Mouse (Mus musculus) ovary, postnatal 14 days (tissue): ENCODE results near the gene Olfr1047.
"Not testable (repeated sequence)": the region's sequence is repeated elsewhere in the genome, so short reads cannot be mapped to it uniquely, and the experiment has no call there.

Source experiments
- DNase-seq: peaks from one replicate; pipeline ENCODE4 v3.0.0; 2022; ENCODE audit warnings: low spot score

Olfr1047 gene

GRCm38 (mm10) chr2:86231301-86231700, at the start of gene Olfr1047:
TSS of gene Olfr1047 (minus strand) at chr2:86231401.
- no peak for DNase-seq

- DNase-seq, result not testable (repeated sequence)
These were observed 47.8 kb upstream of the Olfr1047 start, which contains the start of gene Olfr1051 for GRCm38 (mm10) chr2:86278988-86279387. TSS of gene Olfr1051 (minus strand) at chr2:86279088.

- not testable (repeated sequence) for DNase-seq
These were observed 27.0 kb upstream of the Olfr1047 start, which contains the start of gene Olfr1049 for GRCm38 (mm10) chr2:86258228-86258627. TSS of gene Olfr1049 (minus strand) at chr2:86258328.

DNA sequence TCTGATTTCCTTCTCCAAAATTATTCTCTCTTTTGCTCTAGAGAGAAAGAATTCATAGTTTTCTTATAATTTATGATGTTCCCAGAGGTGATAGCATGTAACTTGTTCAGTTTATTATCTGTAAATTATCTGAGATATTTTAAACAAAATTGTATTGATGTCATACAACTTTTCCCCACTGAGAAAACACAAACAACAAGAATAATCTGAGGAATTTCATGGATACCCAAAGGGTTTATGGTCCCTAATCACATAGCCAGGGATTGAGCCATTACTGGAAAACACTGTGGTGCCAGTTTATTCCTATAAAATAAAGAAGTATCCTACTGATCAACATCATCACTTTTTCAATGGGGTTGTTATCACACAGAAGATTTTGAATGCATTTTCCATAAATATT, 9.0 kb upstream of the Olfr1047 start, which contains the start of gene Olfr1048:
Gene Olfr1048, minus strand, starts transcription at position 101 of the 400 bp plus-strand sequence.
- no peak for DNase-seq

- DNase-seq, result no peak
These were observed 12.0 kb downstream of the Olfr1047 start, which contains the start of gene Olfr1046 for GRCm38 (mm10) chr2:86219214-86219613. TSS of gene Olfr1046 (minus strand) at chr2:86219314.

- DNase-seq, result no peak
These were observed 28.3 kb downstream of the Olfr1047 start, which contains the start of gene Olfr1045 for GRCm38 (mm10) chr2:86202909-86203308. TSS of gene Olfr1045 (minus strand) at chr2:86203009.

DNA sequence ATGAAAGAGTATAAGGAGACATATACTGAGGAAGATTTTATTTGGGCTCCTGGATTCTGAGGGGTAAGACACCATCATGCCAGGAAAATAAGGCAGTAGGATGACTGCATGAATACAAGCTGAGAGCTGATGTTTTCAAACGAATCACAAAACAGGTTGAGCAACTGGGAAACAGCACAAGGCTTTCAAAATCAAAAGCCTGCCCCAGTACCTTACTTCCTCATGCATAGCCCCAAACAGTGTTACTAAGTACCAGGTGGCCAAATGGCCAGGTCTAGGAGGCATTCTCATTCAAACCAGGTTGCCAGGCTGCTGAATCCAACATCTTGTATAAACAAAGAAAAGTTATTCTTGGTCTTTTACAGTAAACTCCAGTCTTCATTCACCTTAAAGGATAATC, 35.3 kb downstream of the Olfr1047 start:
- no peak for DNase-seq

DNA sequence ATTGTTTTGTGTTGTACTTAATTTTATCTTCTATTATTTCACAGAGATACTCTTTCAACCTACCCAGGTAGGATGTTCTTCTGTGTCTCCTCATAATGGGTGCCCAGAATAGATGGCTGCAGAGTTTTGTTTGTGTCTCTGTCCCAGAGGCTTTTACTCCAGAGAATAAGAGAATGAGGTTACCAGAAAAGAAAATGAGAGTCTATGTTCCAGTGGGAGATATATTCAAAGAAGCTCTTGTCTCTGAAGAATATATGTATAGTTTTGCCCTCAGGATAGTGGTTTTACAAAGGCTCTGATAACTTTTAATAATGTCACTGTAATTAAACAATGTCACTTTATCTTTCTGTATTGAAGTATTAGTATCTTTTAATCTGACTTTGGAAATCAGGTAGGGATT, 45.6 kb downstream of the Olfr1047 start, which contains the start of gene Olfr52:
Gene Olfr52, minus strand, starts transcription at position 101 of the 400 bp plus-strand sequence.
- no peak for DNase-seq

GRCm38 (mm10) chr2:86179950-86180349, 51.3 kb downstream of the Olfr1047 start:
- DNase-seq, result no peak

DNA sequence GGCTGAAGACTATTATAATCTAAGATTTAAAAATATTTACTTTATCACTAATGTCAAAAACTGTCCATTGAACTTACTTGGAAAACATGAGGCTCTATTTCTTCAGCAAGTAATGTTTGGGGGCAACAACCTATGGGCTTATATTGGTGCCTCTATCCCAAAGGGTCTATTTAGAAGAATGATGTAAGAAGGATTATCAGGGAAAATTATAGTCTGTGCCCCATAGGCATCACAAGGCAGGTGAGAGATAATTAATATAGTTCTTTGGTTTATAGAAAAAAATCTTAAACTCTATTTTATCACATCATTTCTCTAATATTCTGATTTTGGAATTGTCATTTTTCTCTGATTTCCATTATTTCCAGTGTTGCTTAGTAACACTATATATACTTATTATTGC, 53.5 kb downstream of the Olfr1047 start, which contains the start of gene Olfr1044:
Gene Olfr1044, minus strand, starts transcription at position 101 of the 400 bp plus-strand sequence.
- DNase-seq, result no peak
